Mouse (Mus musculus) limb, embryonic 13.5 days (tissue): Measurements from ENCODE around the gene 5430427O19Rik. TPM values are rescaled to one million over a fixed set of nuclear protein-coding genes. Genes with fewer than 3 reads are reported as not detected.

Experiments used
- ATAC-seq: fragments of 200-750 bp; cut with Nextera tagmentation; 2 replicates; pipeline ENCODE4 v1.8.0; 2017; ENCODE audit warnings: low read depth, moderate number of reproducible peaks, moderate TSS enrichment; ENCODE audit not compliant: low FRiP score
- H3K27ac ChIP-seq: fragments of 300-500 bp; sonication (generic); 2 replicates; pipeline ENCODE4 v1.5.1; 2015; ENCODE audit warnings: inconsistent platforms, mild to moderate bottlenecking, moderate library complexity
- H3K27me3 ChIP-seq: fragments of 300-500 bp; sonication (generic); 2 replicates; pipeline ENCODE4 v1.6.1; 2015; ENCODE audit warnings: mild to moderate bottlenecking, inconsistent platforms
- H3K36me3 ChIP-seq: fragments of 300-500 bp; sonication (generic); 2 replicates; pipeline ENCODE4 v1.6.1; 2015; ENCODE audit warnings: inconsistent platforms, mild to moderate bottlenecking, moderate library complexity
- H3K4me1 ChIP-seq: fragments of 300-500 bp; sonication (generic); 2 replicates; pipeline ENCODE4 v1.6.1; 2015; ENCODE audit warnings: inconsistent platforms
- H3K4me2 ChIP-seq: fragments of 300-500 bp; sonication (generic); replicated peaks from 2 replicates; pipeline ENCODE4 v1.6.1; 2015; ENCODE audit warnings: inconsistent platforms, mild to moderate bottlenecking, moderate library complexity
- H3K4me3 ChIP-seq: fragments of 300-500 bp; sonication (generic); 2 replicates; pipeline ENCODE4 v1.5.1; 2015; ENCODE audit warnings: moderate library complexity, mild to moderate bottlenecking, inconsistent platforms
- H3K9ac ChIP-seq: fragments of 300-500 bp; sonication (generic); 2 replicates; pipeline ENCODE4 v1.6.1; 2015; ENCODE audit warnings: mild to moderate bottlenecking, inconsistent platforms
- H3K9me3 ChIP-seq: fragments of 300-500 bp; sonication (generic); 2 replicates; pipeline ENCODE4 v1.6.1; 2016; ENCODE audit warnings: inconsistent platforms
- WGBS: fragments of 180-500 bp; shearing (Covaris S2); methylation state at CpG from one replicate; pipeline ENCODE4 v1.1.7; 2015; 5-methylcytosine and 5-hydroxymethylcytosine counted together
- polyA plus RNA-seq: library from polyadenylated mRNA; unstranded; fragments of >200 nt; fragmentation: Nextera tagmentation; extraction: Ambion mirVana; gene quantifications from 2 replicates; pipeline ENCODE4 v1.2.1, GENCODE M21; 2015

5430427O19Rik gene
- polyA plus RNA-seq, 1 experiment from 2014 or later = 0.06 TPM

- WGBS = 54% methylated on average over 7 of the region's 7 CpGs
- no peak; the same call in 1 of the 2 replicates for ATAC-seq
- no peak overlapping the region for H3K27ac ChIP-seq
- no peak overlapping the region for H3K4me3 ChIP-seq
- no peaks in the 10 kb centered on the region for H3K27me3 ChIP-seq
- no peak overlapping the region for H3K4me2 ChIP-seq
- H3K36me3 ChIP-seq = no peaks in the 10 kb centered on the region
- H3K9me3 ChIP-seq = no peaks in the 10 kb centered on the region
- no peak overlapping the region for H3K9ac ChIP-seq
- no peaks in the 10 kb centered on the region for H3K4me1 ChIP-seq
Measured at GRCm38 (mm10) chrX:85879198-85879977, 9.2 kb downstream of the 5430427O19Rik start.

GRCm38 (mm10) chrX:85886651-85887050 is 16.5 kb downstream of the 5430427O19Rik start:
- Histone ChIP-seq H3K27ac (no peak overlapping the region), H3K36me3 (no peaks in the 10 kb centered on the region), H3K9ac (no peak overlapping the region), H3K9me3 (no peaks in the 10 kb centered on the region), H3K4me2 (no peak overlapping the region), H3K27me3 (no peaks in the 10 kb centered on the region), H3K4me3 (no peak overlapping the region), H3K4me1 (no peaks in the 10 kb centered on the region)
- no peak for ATAC-seq
- WGBS = 34% methylated on average over 5 of the region's 5 CpGs

GRCm38 (mm10) chrX:85901195-85901594 is 31.0 kb downstream of the 5430427O19Rik start:
- no peak overlapping the region for H3K27ac ChIP-seq
- 54% methylated on average over 1 of the region's 1 CpGs for WGBS
- H3K9me3 ChIP-seq = no peaks in the 10 kb centered on the region

GRCm38 (mm10) chrX:85919034-85919433 is 48.9 kb downstream of the 5430427O19Rik start:
- ATAC-seq = no peak
- Histone ChIP-seq H3K36me3 (no peaks in the 10 kb centered on the region), H3K9me3 (no peaks in the 10 kb centered on the region), H3K4me3 (no peak overlapping the region), H3K4me1 (no peaks in the 10 kb centered on the region), H3K27ac (no peak overlapping the region), H3K9ac (no peak overlapping the region), H3K4me2 (no peak overlapping the region), H3K27me3 (no peaks in the 10 kb centered on the region)
- WGBS = 60% methylated on average over 3 of the region's 3 CpGs

More at GRCm38 (mm10) chrX:85901195-85901594, 31.0 kb downstream of the 5430427O19Rik start:
- Histone ChIP-seq H3K4me2 (no peak overlapping the region), H3K36me3 (no peaks in the 10 kb centered on the region), H3K9ac (no peak overlapping the region), H3K4me3 (no peak overlapping the region), H3K27me3 (no peaks in the 10 kb centered on the region), H3K4me1 (no peaks in the 10 kb centered on the region)
- no peak for ATAC-seq

GRCm38 (mm10) chrX:85932991-85933390 is 62.8 kb downstream of the 5430427O19Rik start:
- no peaks in the 10 kb centered on the region for H3K4me1 ChIP-seq
- no peak overlapping the region for H3K27ac ChIP-seq
- H3K9ac ChIP-seq = no peak overlapping the region
- H3K4me2 ChIP-seq = no peak overlapping the region
- no peaks in the 10 kb centered on the region for H3K27me3 ChIP-seq
- ATAC-seq = no peak
- H3K9me3 ChIP-seq = no peaks in the 10 kb centered on the region
- WGBS = 8% methylated on average over 2 of the region's 2 CpGs
- no peaks in the 10 kb centered on the region for H3K36me3 ChIP-seq
- H3K4me3 ChIP-seq = no peak overlapping the region

Other genes with a start within 250 kb of the 5430427O19Rik start
- 5.3 TPM in 2 replicates for gene Gk, start 93.5 kb upstream of the 5430427O19Rik start, polyA plus RNA-seq
- not detected in 2 replicates for gene Samt3, start 173.8 kb downstream of the 5430427O19Rik start, polyA plus RNA-seq